Mouse (Mus musculus): Measurements from ENCODE around the gene Olfr911-ps1.

Olfr911-ps1 gene

GRCm38 (mm10) chr9:38521280-38521679 lies at the start of gene Olfr911-ps1:
Gene Olfr911-ps1 (plus strand): TSS chr9:38521580.
- DNase-seq: no peak

GRCm38 (mm10) chr9:38486785-38487184 lies 34.6 kb upstream of the Olfr911-ps1 start, which contains the start of gene Olfr906:
Gene Olfr906 (plus strand): TSS chr9:38487085.
- no peak for DNase-seq

GRCm38 (mm10) chr9:38495501-38495900 lies 25.9 kb upstream of the Olfr911-ps1 start, which contains the start of gene Olfr907:
Gene Olfr907 (plus strand): TSS chr9:38495801.
- DNase-seq: no peak

- DNase-seq: no peak
These were observed 9.0 kb upstream of the Olfr911-ps1 start for GRCm38 (mm10) chr9:38512353-38512752.

GRCm38 (mm10) chr9:38537549-38537948 lies 16.2 kb downstream of the Olfr911-ps1 start, which contains the start of gene Olfr910:
Gene Olfr910 (plus strand): TSS chr9:38537849.
- no peak for DNase-seq
